Mouse (Mus musculus) C2C12 (cell line): ENCODE measurements at regions not wholly inside any gene's neighbourhood (a gene's known extent, or its start where the extent isn't known, plus 50 kb on each side); places are given as distances from the start of the nearest gene placed in this dataset.

Experiments
- H3K27me3 ChIP-seq: one replicate; pipeline ENCODE4 v1.6.1; 2011; ENCODE audit not compliant: control insufficient read depth, insufficient read depth, insufficient read length
- H3K36me3 ChIP-seq: one replicate; pipeline ENCODE4 v1.6.1; 2011; ENCODE audit not compliant: control insufficient read depth, insufficient read depth
- H3K4me3 ChIP-seq: one replicate; pipeline ENCODE4 v1.5.1; 2011; ENCODE audit warnings: mild to moderate bottlenecking, control low read depth; ENCODE audit not compliant: poor library complexity, insufficient read depth, severe bottlenecking
- H3K79me2 ChIP-seq: one replicate; pipeline ENCODE4 v1.6.1; 2011; ENCODE audit not compliant: control insufficient read depth, insufficient read depth
- H3K79me3 ChIP-seq: one replicate; pipeline ENCODE4 v1.6.1; 2011; ENCODE audit warnings: low read depth, control low read depth
- H3ac ChIP-seq: one replicate; pipeline ENCODE3; 2011; ENCODE audit warnings: low read depth; ENCODE audit not compliant: control insufficient read depth, insufficient read length
- CEBPB ChIP-seq: IDR thresholded peaks from one replicate; pipeline ENCODE4 v1.6.1; 2011; ENCODE audit warnings: low read depth, mild to moderate bottlenecking, control low read depth, moderate library complexity
- CTCF ChIP-seq: IDR thresholded peaks from one replicate; pipeline ENCODE4 v1.5.1; 2011; ENCODE audit not compliant: control insufficient read depth, insufficient read depth, insufficient read length
- FOSL1 ChIP-seq: IDR thresholded peaks from one replicate; pipeline ENCODE4 v1.8.0; 2011; ENCODE audit warnings: mild to moderate bottlenecking, low read length; ENCODE audit not compliant: poor library complexity, insufficient read depth, severe bottlenecking
- MAX ChIP-seq: IDR thresholded peaks from one replicate; pipeline ENCODE4 v1.6.1; 2011; ENCODE audit warnings: mild to moderate bottlenecking, control low read depth
- MYOD1 ChIP-seq: IDR thresholded peaks from one replicate; pipeline ENCODE4 v1.6.1; 2011; ENCODE audit warnings: low read depth; ENCODE audit not compliant: control insufficient read depth, insufficient read length
- MYOG ChIP-seq: IDR thresholded peaks from one replicate; pipeline ENCODE4 v1.6.1; 2011; ENCODE audit not compliant: control insufficient read depth, insufficient read length; ENCODE audit errors: extremely low read depth
- USF1 ChIP-seq: IDR thresholded peaks from one replicate; pipeline ENCODE4 v1.6.1; 2011; ENCODE audit warnings: low read depth, mild to moderate bottlenecking, control low read depth, moderate library complexity

DNA sequence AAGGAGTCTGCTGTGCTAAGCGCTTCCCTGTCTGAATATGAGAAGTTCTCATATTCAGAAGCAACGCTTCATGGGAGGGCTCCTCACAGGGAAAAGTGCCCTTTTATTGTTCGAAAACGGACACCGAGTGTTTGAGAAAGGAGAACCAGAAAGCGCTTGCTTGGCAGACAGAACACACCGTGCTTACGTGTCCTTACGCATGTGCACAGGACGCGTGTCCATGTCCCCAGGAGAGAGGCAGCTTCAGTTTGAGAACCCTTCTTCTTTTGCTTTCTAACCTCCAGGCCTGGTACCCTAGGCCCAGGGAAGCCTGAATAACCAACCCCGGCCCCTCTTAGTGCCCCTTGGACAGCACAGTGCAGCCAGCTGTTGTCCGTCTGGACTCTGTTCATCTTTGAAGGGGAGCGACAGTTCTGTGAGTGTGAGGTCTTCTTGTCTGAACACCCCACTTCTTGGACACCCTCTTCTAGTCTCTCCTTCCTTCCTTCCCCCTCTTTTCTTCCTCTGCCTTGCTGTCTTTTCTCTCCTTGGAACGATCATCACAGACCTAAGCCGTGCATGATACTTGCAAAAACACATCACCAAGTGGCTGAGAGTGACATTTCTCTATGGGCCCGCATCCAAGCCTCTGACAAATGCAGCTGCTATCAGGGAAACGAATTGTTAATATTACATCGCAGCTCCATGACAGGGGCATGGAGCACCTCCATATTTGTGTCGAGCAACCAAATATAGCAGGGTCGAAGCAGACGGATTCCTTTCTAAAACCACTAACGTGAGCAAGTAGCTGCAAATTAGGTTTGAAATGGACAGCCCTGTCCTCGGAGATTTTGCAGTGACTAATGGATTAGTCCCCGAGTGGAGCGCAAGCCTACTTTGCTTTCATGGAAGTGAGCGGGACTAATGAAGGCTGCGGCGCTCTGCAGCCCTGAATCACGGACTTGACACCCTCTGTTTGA, 149.9 kb upstream of the Sulf2 start:
- no peaks in the 10 kb centered on the region for H3K79me3 ChIP-seq
- no peaks in the 10 kb centered on the region for H3K27me3 ChIP-seq
- TF ChIP-seq CTCF (no peak), MYOD1 (peak; percentile 25), MYOG (no peak)
- no peaks in the 10 kb centered on the region for H3K79me2 ChIP-seq
- H3K36me3 ChIP-seq, result no peaks in the 10 kb centered on the region
- H3K4me3 ChIP-seq, result no peak overlapping the region
- no peak overlapping the region for H3ac ChIP-seq

DNA sequence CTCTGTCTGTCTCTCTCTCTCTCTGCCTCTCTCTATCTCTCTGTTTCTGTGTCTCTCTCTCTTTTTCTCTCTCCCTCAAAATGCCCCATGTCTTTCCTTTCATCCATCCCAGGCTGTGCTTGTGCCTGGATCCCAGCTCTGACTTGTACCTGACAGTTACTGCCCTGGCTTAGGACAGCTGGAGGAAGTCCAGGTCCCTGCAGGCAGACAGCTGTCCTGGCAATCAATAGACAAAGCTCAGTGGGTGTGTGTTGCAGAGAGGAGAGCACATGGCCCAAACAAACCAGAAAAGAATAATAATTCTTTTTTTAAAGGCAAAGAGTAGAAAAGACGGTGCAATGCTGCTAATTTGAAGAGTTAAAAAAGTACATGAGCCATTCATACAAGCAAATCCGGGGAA, 148.4 kb upstream of the Sulf2 start:
- H3K36me3 ChIP-seq, result no peaks in the 10 kb centered on the region
- TF ChIP-seq CEBPB (no peak), MYOD1 (peak; percentile 14)
- H3K79me2 ChIP-seq, result no peaks in the 10 kb centered on the region
- H3ac ChIP-seq, result no peak overlapping the region
- no peaks in the 10 kb centered on the region for H3K27me3 ChIP-seq
- H3K4me3 ChIP-seq, result no peak overlapping the region
- H3K79me3 ChIP-seq, result no peaks in the 10 kb centered on the region

DNA sequence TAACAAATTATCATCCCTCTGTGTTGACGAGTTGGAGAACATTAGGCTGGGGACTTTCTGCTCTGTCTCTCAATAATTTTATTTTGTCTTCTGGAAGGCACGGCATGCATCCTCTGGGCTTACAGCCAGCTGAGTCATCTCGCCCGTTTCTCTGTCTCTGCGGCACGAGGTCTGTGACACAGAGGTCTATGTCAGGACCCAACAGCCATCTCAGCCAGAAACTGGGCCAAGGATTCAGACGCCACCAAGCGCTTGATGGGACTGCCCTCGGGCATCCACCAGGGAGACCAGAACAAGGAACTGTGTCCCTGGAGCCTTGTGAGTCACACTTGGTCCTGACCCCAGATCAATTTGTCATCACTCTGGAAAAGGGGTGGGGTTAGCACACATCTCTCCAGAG, 145.7 kb upstream of the Sulf2 start:
- no peak overlapping the region for H3ac ChIP-seq
- no peaks in the 10 kb centered on the region for H3K79me3 ChIP-seq
- H3K27me3 ChIP-seq, result no peaks in the 10 kb centered on the region
- TF ChIP-seq MYOG, result no peak
- peak; percentile 97 for TF ChIP-seq MAX
- TF ChIP-seq MYOD1, result no peak
- TF ChIP-seq CTCF, result no peak
- peak; percentile 66 for TF ChIP-seq FOSL1
- TF ChIP-seq CEBPB, result no peak
- TF ChIP-seq USF1, result peak; percentile 71
- H3K79me2 ChIP-seq, result no peaks in the 10 kb centered on the region
- no peak overlapping the region for H3K4me3 ChIP-seq
- H3K36me3 ChIP-seq, result no peaks in the 10 kb centered on the region

DNA sequence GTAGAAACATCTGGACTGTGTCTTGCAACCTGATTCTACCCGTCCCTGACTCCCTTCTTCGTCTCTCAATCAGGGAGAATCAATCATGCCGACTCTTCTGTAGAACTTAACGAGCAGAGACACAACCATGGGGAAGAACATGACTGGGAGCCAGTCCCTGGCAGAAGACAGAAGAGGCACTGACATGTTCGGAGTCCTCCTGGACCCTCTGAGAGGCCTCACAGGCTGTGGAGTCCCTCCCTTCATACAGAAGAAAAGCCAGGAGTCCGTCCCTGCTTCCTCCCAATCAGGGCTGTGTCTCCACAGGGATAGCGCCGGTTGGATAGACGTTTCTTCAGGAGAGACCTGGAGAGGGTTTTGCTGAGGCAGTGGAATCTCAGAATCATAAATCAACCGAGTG, 139.2 kb upstream of the Sulf2 start:
- no peaks in the 10 kb centered on the region for H3K79me3 ChIP-seq
- H3K27me3 ChIP-seq, result no peaks in the 10 kb centered on the region
- H3K36me3 ChIP-seq, result no peaks in the 10 kb centered on the region
- no peak overlapping the region for H3K4me3 ChIP-seq
- TF ChIP-seq MYOG (no peak), CTCF (no peak), FOSL1 (no peak), CEBPB (no peak), USF1 (no peak), MYOD1 (no peak), MAX (no peak)
- H3ac ChIP-seq, result no peak overlapping the region
- H3K79me2 ChIP-seq, result no peaks in the 10 kb centered on the region

DNA sequence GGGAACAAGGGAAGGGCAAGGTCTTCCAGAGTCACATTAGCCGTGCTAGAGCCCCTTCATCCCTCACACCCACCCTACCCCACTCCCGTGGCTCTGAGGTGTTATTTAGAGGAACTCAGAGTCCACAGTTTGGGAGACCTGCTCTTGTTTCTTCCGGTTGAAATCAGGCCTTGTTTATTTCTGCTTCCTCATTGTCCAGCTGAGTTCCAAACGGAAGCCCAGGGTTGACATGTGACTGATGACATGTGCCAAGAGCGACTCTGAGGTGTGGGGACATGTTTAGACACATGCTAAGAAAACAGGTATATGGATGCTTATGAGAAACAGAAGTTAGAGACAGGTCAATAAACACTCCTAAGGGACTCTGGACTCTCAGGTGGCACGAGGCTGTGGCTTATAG, 137.5 kb upstream of the Sulf2 start:
- Histone ChIP-seq H3K79me3 (no peaks in the 10 kb centered on the region), H3K4me3 (no peak overlapping the region), H3K27me3 (no peaks in the 10 kb centered on the region), H3K36me3 (no peaks in the 10 kb centered on the region), H3ac (no peak overlapping the region), H3K79me2 (no peaks in the 10 kb centered on the region)
- no peak for TF ChIP-seq FOSL1
- no peak for TF ChIP-seq CEBPB
- no peak for TF ChIP-seq MYOG
- TF ChIP-seq USF1, result no peak
- TF ChIP-seq MAX, result no peak
- no peak for TF ChIP-seq CTCF
- no peak for TF ChIP-seq MYOD1

DNA sequence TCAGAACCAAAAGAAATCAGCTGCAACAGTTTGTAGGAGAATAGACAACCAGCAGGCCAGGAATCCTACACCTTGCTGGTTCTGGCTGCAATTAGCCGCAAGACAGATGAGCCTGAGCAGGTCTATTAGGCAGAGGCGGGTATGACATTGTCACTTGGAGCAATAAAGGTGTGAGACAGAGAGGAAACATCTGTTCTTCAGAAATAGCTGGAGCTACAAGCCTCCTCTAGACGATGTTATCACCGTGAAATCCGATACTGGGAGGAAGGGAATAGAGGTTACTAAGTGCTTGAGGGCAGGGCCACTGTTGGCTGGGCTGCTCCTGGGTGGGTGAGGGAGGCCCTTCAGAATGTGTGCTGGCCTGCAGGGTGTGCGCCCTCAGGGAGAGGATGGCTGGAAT, 135.8 kb upstream of the Sulf2 start:
- Histone ChIP-seq H3K79me3 (no peaks in the 10 kb centered on the region), H3K27me3 (no peaks in the 10 kb centered on the region), H3K79me2 (no peaks in the 10 kb centered on the region), H3ac (no peak overlapping the region), H3K4me3 (no peak overlapping the region), H3K36me3 (no peaks in the 10 kb centered on the region)
- no peak for TF ChIP-seq MYOD1
- TF ChIP-seq MYOG, result no peak
- no peak for TF ChIP-seq FOSL1
- TF ChIP-seq CEBPB, result no peak
- TF ChIP-seq USF1, result no peak
- TF ChIP-seq CTCF, result no peak
- TF ChIP-seq MAX, result no peak
